Mouse (Mus musculus) MEL (cell line): Measurements from ENCODE around the gene Ppfibp2.

ENCODE experiments used
- CTCF ChIP-seq, 3 experiments: IDR thresholded peaks in 2 of 3; conservative IDR thresholded peaks in 1 of 3; 2 replicates each; pipeline ENCODE4 v1.5.1; 2011 to 2012; ENCODE audit warnings: low read length in 3 of 3, low read depth in 2 of 3, mild to moderate bottlenecking in 2 of 3, improper control_type of control experiment in 1 of 3, inconsistent platforms in 1 of 3, mixed read lengths in 1 of 3, moderate library complexity in 1 of 3; ENCODE audit not compliant: control insufficient read depth in 1 of 3, insufficient read depth in 1 of 3, poor library complexity in 1 of 3, severe bottlenecking in 1 of 3
- EP300 ChIP-seq, 2 experiments: IDR thresholded peaks; 2 replicates each; pipeline ENCODE4 v1.6.1; 2011; ENCODE audit warnings: improper control_type of control experiment in 2 of 2, low read length in 2 of 2, low read depth in 1 of 2, mild to moderate bottlenecking in 1 of 2
- HCFC1 ChIP-seq: IDR thresholded peaks from 2 replicates; pipeline ENCODE4 v1.6.1; 2012; ENCODE audit warnings: low read depth, mild to moderate bottlenecking, inconsistent platforms, low read length, improper control_type of control experiment, moderate library complexity
- MAFK ChIP-seq: IDR thresholded peaks from 2 replicates; pipeline ENCODE4 v1.6.1; 2011; ENCODE audit warnings: low read depth, mild to moderate bottlenecking, low read length, improper control_type of control experiment, borderline replicate concordance
- MAX ChIP-seq: IDR thresholded peaks from 2 replicates; pipeline ENCODE4 v1.6.1; 2011; ENCODE audit warnings: low read length, improper control_type of control experiment
- MEF2A ChIP-seq: IDR thresholded peaks from 2 replicates; pipeline ENCODE4 v1.6.1; 2014; ENCODE audit warnings: low read depth, mild to moderate bottlenecking, inconsistent platforms, low read length, improper control_type of control experiment; ENCODE audit not compliant: poor library complexity, insufficient replicate concordance, severe bottlenecking; ENCODE audit errors: extremely low read depth
- MXI1 ChIP-seq: IDR thresholded peaks from 2 replicates; pipeline ENCODE4 v1.6.1; 2011; ENCODE audit warnings: mild to moderate bottlenecking, low read depth, low read length, improper control_type of control experiment
- MYB ChIP-seq: IDR thresholded peaks from 2 replicates; pipeline ENCODE4 v1.6.1; 2011; ENCODE audit warnings: mild to moderate bottlenecking, low read depth, low read length, improper control_type of control experiment
- NELFE ChIP-seq: IDR thresholded peaks from 2 replicates; pipeline ENCODE4 v1.6.1; 2011; ENCODE audit warnings: low read depth, low read length, improper control_type of control experiment
- POLR2A ChIP-seq, 2 experiments: IDR thresholded peaks; 2 replicates each; pipeline ENCODE4 v1.6.1; 2011 to 2012; ENCODE audit warnings: low read length in 2 of 2, mild to moderate bottlenecking in 2 of 2, control low read depth in 1 of 2, improper control_type of control experiment in 1 of 2, low read depth in 1 of 2, moderate library complexity in 1 of 2; ENCODE audit not compliant: control insufficient read depth in 1 of 2, insufficient read depth in 1 of 2, poor library complexity in 1 of 2
- RCOR1 ChIP-seq: IDR thresholded peaks from 2 replicates; pipeline ENCODE4 v1.6.1; 2012; ENCODE audit warnings: low read depth, mild to moderate bottlenecking, inconsistent platforms, low read length, improper control_type of control experiment
- USF2 ChIP-seq, 2 experiments: IDR thresholded peaks; 2 replicates each; pipeline ENCODE4 v1.6.1; 2011 to 2012; ENCODE audit warnings: improper control_type of control experiment in 2 of 2, low read length in 2 of 2, borderline replicate concordance in 1 of 2, inconsistent platforms in 1 of 2, low read depth in 1 of 2, mild to moderate bottlenecking in 1 of 2; ENCODE audit not compliant: insufficient read depth in 1 of 2
- ZC3H11A ChIP-seq: IDR thresholded peaks from 2 replicates; pipeline ENCODE4 v1.6.1; 2012; ENCODE audit warnings: low read depth, mild to moderate bottlenecking, inconsistent platforms, low read length, improper control_type of control experiment
- ZNF384 ChIP-seq: IDR thresholded peaks from 2 replicates; pipeline ENCODE4 v1.6.1; 2012; ENCODE audit warnings: low read depth, mild to moderate bottlenecking, inconsistent platforms, low read length, improper control_type of control experiment

DNA sequence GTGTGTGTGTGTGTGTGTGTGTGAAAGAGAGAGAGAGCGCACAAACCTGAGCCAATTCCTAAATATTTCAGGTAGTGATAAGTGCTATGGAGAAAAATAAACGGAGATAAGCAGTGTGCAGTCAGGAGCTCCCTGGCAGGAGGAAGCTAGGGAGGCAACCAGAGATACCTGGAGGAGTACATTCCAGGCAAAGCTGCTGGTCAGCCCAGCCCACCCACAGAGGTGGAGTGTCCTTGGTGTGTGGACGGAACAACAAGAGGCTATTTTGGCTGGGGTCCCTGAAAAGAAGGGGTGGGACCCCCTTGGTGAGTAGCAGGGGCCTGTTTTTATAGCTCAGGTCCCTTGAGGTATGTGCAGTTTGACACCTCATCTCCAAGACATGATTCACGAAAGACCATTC is 88.2 kb downstream of the Ppfibp2 start:
- TF ChIP-seq CTCF (IDR thresholded peaks at IDR 0.05 in 2 of 3, conservative IDR thresholded peaks at IDR 0.05 in 1 of 3; ENCODE audit: control insufficient read depth in 1 of 3, insufficient read depth in 1 of 3, low read depth in 2 of 3, low read length in 3 of 3, poor library complexity in 1 of 3, severe bottlenecking in 1 of 3) (no peak), POLR2A (IDR thresholded peaks at IDR 0.05; ENCODE audit: control insufficient read depth in 1 of 2, insufficient read depth in 1 of 2, low read depth in 1 of 2, low read length in 2 of 2, poor library complexity in 1 of 2) (no peak), MAX (no peak), NELFE (no peak), EP300 (IDR thresholded peaks at IDR 0.05; ENCODE audit: low read depth in 1 of 2, low read length in 2 of 2) (no peak), ZC3H11A (no peak), USF2 (IDR thresholded peaks at IDR 0.05; ENCODE audit: borderline replicate concordance in 1 of 2, insufficient read depth in 1 of 2, low read depth in 1 of 2, low read length in 2 of 2) (no peak), MEF2A (no peak), MYB (no peak), RCOR1 (no peak), MXI1 (no peak), HCFC1 (no peak), ZNF384 (no peak), MAFK (no peak)
